Mouse (Mus musculus) lung, embryonic 15.5 days (tissue): ENCODE results near the gene Topbp1. TPM values are rescaled to one million over a fixed set of nuclear protein-coding genes. Genes with fewer than 3 reads are reported as not detected.
A peak's percentile ranks its signal among the peaks of the same experiment; 100 is the strongest.

Experiments
- ATAC-seq: fragments of 200-750 bp; cut with Nextera tagmentation; 2 replicates; pipeline ENCODE4 v1.8.0; 2017; ENCODE audit warnings: moderate number of reproducible peaks, borderline replicate concordance; ENCODE audit not compliant: low FRiP score, low TSS enrichment; ENCODE audit errors: extremely low read depth
- H3K27ac ChIP-seq: fragments of 300-500 bp; sonication (generic); 2 replicates; pipeline ENCODE4 v1.5.1; 2015; ENCODE audit warnings: moderate library complexity, mild to moderate bottlenecking, inconsistent platforms
- H3K27me3 ChIP-seq: fragments of 300-500 bp; sonication (generic); 2 replicates; pipeline ENCODE4 v1.6.1; 2015; ENCODE audit warnings: inconsistent platforms
- H3K36me3 ChIP-seq: fragments of 300-500 bp; sonication (generic); 2 replicates; pipeline ENCODE4 v1.6.1; 2015; ENCODE audit warnings: inconsistent platforms
- H3K4me1 ChIP-seq: fragments of 300-500 bp; sonication (generic); 2 replicates; pipeline ENCODE4 v1.6.1; 2015; ENCODE audit warnings: inconsistent platforms
- H3K4me2 ChIP-seq: fragments of 300-500 bp; sonication (generic); 2 replicates; pipeline ENCODE4 v1.6.1; 2015; ENCODE audit warnings: inconsistent platforms, mild to moderate bottlenecking, moderate library complexity
- H3K4me3 ChIP-seq: fragments of 300-500 bp; sonication (generic); 2 replicates; pipeline ENCODE4 v1.5.1; 2015; ENCODE audit warnings: mild to moderate bottlenecking, inconsistent platforms
- H3K9ac ChIP-seq: fragments of 300-500 bp; sonication (generic); 2 replicates; pipeline ENCODE4 v1.6.1; 2015; ENCODE audit warnings: inconsistent platforms
- H3K9me3 ChIP-seq: fragments of 300-500 bp; sonication (generic); 2 replicates; pipeline ENCODE4 v1.6.1; 2016; ENCODE audit warnings: inconsistent platforms
- WGBS: fragments of 180-500 bp; shearing (Covaris S2); methylation state at CpG from one replicate; pipeline ENCODE4 v1.1.7; 2015; 5-methylcytosine and 5-hydroxymethylcytosine counted together
- polyA plus RNA-seq: library from polyadenylated mRNA; unstranded; fragments of >200 nt; fragmentation: Nextera tagmentation; extraction: Ambion mirVana; gene quantifications from 2 replicates; pipeline ENCODE4 v1.2.1, GENCODE M21; 2015

Gene Topbp1
- 73.6 and 75.2 TPM in 2 replicates for polyA plus RNA-seq

- Histone ChIP-seq H3K4me2 (peak within 1 kb of the TSS; percentile 67), H3K36me3 (peaks cover 25% of the 10 kb centered on the region), H3K4me1 (peaks cover 20% of the 10 kb centered on the region), H3K27me3 (no peaks in the 10 kb centered on the region), H3K9me3 (no peaks in the 10 kb centered on the region), H3K4me3 (peak within 1 kb of the TSS; percentile 97), H3K9ac (peak within 1 kb of the TSS; percentile 93), H3K27ac (peak within 1 kb of the TSS; percentile 89)
- under 1% methylated on average over 43 of the region's 49 CpGs for WGBS
- peak; percentile 96 for ATAC-seq
Measured at GRCm38 (mm10) chr9:103304927-103305326, at the start of gene Topbp1, which contains the start of gene 1300017J02Rik. Gene Topbp1 (plus strand): TSS chr9:103305215. Gene 1300017J02Rik (minus strand): TSS chr9:103305082.

GRCm38 (mm10) chr9:103265778-103266177 is 39.2 kb upstream of the Topbp1 start:
- Histone ChIP-seq H3K9ac (no peak overlapping the region), H3K36me3 (no peaks in the 10 kb centered on the region), H3K27me3 (no peaks in the 10 kb centered on the region), H3K4me1 (no peaks in the 10 kb centered on the region), H3K9me3 (no peaks in the 10 kb centered on the region), H3K27ac (no peak overlapping the region), H3K4me3 (no peak overlapping the region), H3K4me2 (no peak overlapping the region)
- ATAC-seq, result no peak
- WGBS, result 81% methylated on average over 4 of the region's 4 CpGs

- WGBS, result 7% methylated on average over 4 of the region's 4 CpGs
- H3K4me3 ChIP-seq, result no peak overlapping the region
- no peak for ATAC-seq
Measured at GRCm38 (mm10) chr9:103271104-103271503, 33.9 kb upstream of the Topbp1 start.

DNA sequence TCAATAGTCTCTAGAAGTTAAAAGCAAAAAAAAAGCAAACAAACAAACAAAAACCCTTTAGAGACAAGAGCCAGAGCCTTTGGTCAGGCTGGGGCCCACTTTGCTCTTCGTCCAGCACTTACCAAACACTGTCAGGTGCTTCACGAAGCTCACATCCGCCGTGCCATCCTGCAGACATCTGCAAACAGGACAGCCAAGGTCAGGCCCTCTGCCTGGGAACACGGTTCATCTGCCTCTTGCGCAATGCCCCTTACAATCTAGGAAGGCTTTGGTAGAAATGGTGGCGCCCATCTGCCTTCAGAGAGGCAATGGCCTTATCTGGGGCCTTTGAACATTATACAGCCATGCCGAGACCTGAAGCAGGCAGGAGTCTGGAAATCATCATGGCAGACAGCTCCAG is 30.2 kb upstream of the Topbp1 start:
- Histone ChIP-seq H3K9me3 (no peaks in the 10 kb centered on the region), H3K4me1 (no peaks in the 10 kb centered on the region), H3K27me3 (no peaks in the 10 kb centered on the region), H3K9ac (no peak overlapping the region), H3K27ac (no peak overlapping the region), H3K4me3 (no peak overlapping the region), H3K4me2 (no peak overlapping the region), H3K36me3 (no peaks in the 10 kb centered on the region)
- no peak for ATAC-seq
- WGBS, result 69% methylated on average over 8 of the region's 8 CpGs

More at GRCm38 (mm10) chr9:103271104-103271503, 33.9 kb upstream of the Topbp1 start:
- Histone ChIP-seq H3K9me3 (no peaks in the 10 kb centered on the region), H3K27ac (no peak overlapping the region), H3K4me1 (no peaks in the 10 kb centered on the region), H3K9ac (no peak overlapping the region), H3K27me3 (no peaks in the 10 kb centered on the region), H3K4me2 (no peak overlapping the region), H3K36me3 (no peaks in the 10 kb centered on the region)

DNA sequence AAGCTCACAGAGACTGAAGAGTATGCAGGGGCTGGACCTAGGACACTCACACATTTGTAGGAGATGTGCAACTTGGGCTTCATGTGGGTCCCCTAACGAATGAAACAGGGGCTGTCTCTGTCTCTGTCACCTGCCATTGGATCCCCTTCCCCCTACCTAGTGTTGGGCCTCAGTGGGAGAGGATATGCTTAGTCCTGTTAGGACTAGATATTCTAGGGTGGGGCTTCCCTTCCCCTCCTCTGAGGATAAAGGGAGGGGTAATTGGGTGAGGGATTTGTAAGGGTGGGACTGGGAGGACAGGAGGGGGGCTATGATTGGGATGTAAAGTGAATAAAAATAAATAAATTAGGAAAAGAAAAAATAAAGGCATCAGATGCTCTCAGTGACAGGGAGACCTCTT is 29.3 kb upstream of the Topbp1 start:
- ATAC-seq, result no peak

DNA sequence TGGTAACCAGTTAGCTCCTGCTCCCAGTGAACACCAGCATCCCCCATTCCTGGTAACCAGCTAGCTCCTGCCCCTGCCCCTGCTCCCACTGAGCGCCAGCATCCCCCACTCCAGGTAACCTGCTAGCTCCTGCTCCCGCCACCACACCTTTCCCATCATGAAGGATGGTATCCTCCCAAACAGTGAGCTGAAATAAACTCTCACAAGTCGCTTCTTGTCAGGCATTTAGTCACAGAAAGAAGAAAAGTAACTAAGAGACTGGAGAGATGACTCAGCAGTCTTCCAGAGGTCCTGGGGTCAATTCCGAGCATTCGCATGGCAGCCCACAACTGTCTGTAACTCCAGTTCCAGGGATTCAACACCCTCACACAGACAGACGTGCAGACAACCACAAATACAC is 28.1 kb upstream of the Topbp1 start:
- no peak overlapping the region for H3K27ac ChIP-seq
- no peak overlapping the region for H3K9ac ChIP-seq
- H3K9me3 ChIP-seq, result no peaks in the 10 kb centered on the region
- H3K4me2 ChIP-seq, result no peak overlapping the region
- H3K27me3 ChIP-seq, result no peaks in the 10 kb centered on the region
- H3K4me3 ChIP-seq, result no peak overlapping the region
- WGBS, result 76% methylated on average over 6 of the region's 6 CpGs
- no peaks in the 10 kb centered on the region for H3K4me1 ChIP-seq
- ATAC-seq, result no peak
- no peaks in the 10 kb centered on the region for H3K36me3 ChIP-seq

More for the DNA sequence above, 29.3 kb upstream of the Topbp1 start:
- H3K36me3 ChIP-seq, result no peaks in the 10 kb centered on the region
- H3K9me3 ChIP-seq, result no peaks in the 10 kb centered on the region
- H3K4me2 ChIP-seq, result no peak overlapping the region
- no peak overlapping the region for H3K27ac ChIP-seq
- H3K9ac ChIP-seq, result no peak overlapping the region
- no peaks in the 10 kb centered on the region for H3K4me1 ChIP-seq
- WGBS, result 76% methylated on average over 1 of the region's 1 CpGs
- H3K27me3 ChIP-seq, result no peaks in the 10 kb centered on the region
- H3K4me3 ChIP-seq, result no peak overlapping the region

GRCm38 (mm10) chr9:103286396-103286795 is 18.6 kb upstream of the Topbp1 start:
- Histone ChIP-seq H3K36me3 (no peaks in the 10 kb centered on the region), H3K9ac (no peak overlapping the region), H3K9me3 (no peaks in the 10 kb centered on the region), H3K4me1 (peaks cover 7% of the 10 kb centered on the region; the same call in 1 of the 2 replicates), H3K4me3 (no peak overlapping the region), H3K27me3 (no peaks in the 10 kb centered on the region), H3K27ac (no peak overlapping the region), H3K4me2 (no peak overlapping the region)
- WGBS, result 44% methylated on average over 4 of the region's 4 CpGs
- ATAC-seq, result no peak

DNA sequence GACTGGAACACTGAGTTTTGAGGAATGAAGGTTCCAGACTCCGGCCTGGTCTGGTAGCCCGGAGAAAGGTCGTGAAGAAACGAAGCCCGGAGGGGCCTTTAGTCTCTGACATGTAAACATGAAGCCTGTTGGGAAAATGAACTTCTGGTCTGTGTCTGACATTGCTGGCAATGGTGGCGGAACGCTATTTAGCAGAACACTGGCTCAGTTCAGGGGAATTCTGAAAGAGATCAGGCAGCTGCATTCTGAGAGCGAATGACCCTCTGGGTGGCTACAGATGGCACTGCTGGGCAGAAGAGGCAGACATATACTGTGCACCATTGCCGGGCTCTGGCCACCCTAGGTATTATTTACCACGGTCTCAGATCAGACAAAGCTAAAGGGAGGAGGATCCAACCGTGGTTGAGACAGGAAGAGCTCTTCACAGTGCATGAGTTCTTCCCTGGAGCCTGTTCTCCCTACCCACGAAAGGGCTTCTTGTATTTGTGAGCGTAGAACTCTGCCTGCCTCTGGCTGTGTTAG is 18.1 kb upstream of the Topbp1 start:
- WGBS, result 60% methylated on average over 13 of the region's 13 CpGs
- Histone ChIP-seq H3K9ac (no peak overlapping the region), H3K9me3 (no peaks in the 10 kb centered on the region), H3K4me2 (no peak overlapping the region), H3K4me1 (peaks cover 7% of the 10 kb centered on the region; the same call in 1 of the 2 replicates), H3K36me3 (no peaks in the 10 kb centered on the region), H3K27ac (no peak overlapping the region), H3K4me3 (no peak overlapping the region), H3K27me3 (no peaks in the 10 kb centered on the region)
- no peak for ATAC-seq

GRCm38 (mm10) chr9:103287840-103288488 is 17.1 kb upstream of the Topbp1 start:
- H3K4me3 ChIP-seq, result no peak overlapping the region
- H3K9me3 ChIP-seq, result no peaks in the 10 kb centered on the region
- no peak overlapping the region for H3K27ac ChIP-seq
- no peak overlapping the region for H3K4me2 ChIP-seq
- H3K36me3 ChIP-seq, result no peaks in the 10 kb centered on the region
- peak; percentile 59; the same call in 1 of the 2 replicates for ATAC-seq
- H3K4me1 ChIP-seq, result peaks cover 7% of the 10 kb centered on the region; the same call in 1 of the 2 replicates
- no peak overlapping the region for H3K9ac ChIP-seq
- WGBS, result 74% methylated on average over 19 of the region's 19 CpGs
- no peaks in the 10 kb centered on the region for H3K27me3 ChIP-seq

DNA sequence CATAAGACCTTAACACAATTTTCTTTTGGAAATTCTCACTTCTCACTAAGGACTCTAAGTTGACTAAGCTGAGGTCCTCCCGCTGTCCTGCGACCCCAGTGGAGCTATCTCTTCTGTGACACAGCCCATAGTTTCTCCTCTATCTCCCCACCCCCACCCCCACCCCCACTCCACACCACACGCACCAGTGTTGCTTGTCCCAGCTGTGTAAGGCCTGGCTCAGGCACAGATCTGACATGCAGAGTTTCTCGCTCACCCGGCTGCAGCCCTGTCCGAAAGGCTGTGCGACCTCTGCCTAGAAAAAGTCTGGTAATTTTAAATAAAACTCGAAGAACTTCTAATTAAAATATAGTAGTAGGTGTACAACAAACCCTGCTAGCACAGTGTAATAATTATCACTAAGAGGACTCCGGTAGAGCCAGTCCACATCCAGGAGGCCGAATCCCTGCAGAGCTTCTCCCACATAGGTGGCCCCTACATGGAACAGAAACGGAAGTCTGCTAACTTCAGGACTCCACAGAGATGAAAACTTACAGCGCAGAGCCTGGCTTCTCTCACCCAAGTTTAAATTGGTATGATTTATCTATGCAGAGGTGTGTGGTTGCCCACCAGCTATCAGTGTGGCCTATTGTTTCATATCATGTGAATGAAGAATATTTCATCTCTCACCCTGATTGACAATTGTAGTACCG is 16.4 kb upstream of the Topbp1 start:
- Histone ChIP-seq H3K27me3 (no peaks in the 10 kb centered on the region), H3K36me3 (no peaks in the 10 kb centered on the region), H3K27ac (no peak overlapping the region), H3K4me2 (no peak overlapping the region), H3K4me3 (no peak overlapping the region), H3K9me3 (no peaks in the 10 kb centered on the region), H3K9ac (no peak overlapping the region), H3K4me1 (peaks cover 7% of the 10 kb centered on the region; the same call in 1 of the 2 replicates)
- WGBS, result 82% methylated on average over 13 of the region's 13 CpGs
- ATAC-seq, result no peak

GRCm38 (mm10) chr9:103294507-103294906 is 10.5 kb upstream of the Topbp1 start:
- no peaks in the 10 kb centered on the region for H3K36me3 ChIP-seq
- no peaks in the 10 kb centered on the region for H3K4me1 ChIP-seq
- no peaks in the 10 kb centered on the region for H3K27me3 ChIP-seq
- WGBS, result 58% methylated on average over 2 of the region's 2 CpGs
- no peaks in the 10 kb centered on the region for H3K9me3 ChIP-seq
- H3K4me3 ChIP-seq, result no peak overlapping the region
- H3K27ac ChIP-seq, result no peak overlapping the region
- H3K4me2 ChIP-seq, result no peak overlapping the region
- H3K9ac ChIP-seq, result no peak overlapping the region
- ATAC-seq, result no peak

- Histone ChIP-seq H3K27me3 (no peaks in the 10 kb centered on the region), H3K4me2 (no peak overlapping the region)
- no peak for ATAC-seq
Measured at GRCm38 (mm10) chr9:103301086-103301485, 3.9 kb upstream of the Topbp1 start.

More at GRCm38 (mm10) chr9:103301086-103301485, 3.9 kb upstream of the Topbp1 start:
- H3K4me1 ChIP-seq, result peaks cover 7% of the 10 kb centered on the region
- H3K4me3 ChIP-seq, result no peak overlapping the region
- H3K9me3 ChIP-seq, result no peaks in the 10 kb centered on the region
- 93% methylated on average over 8 of the region's 8 CpGs for WGBS
- H3K27ac ChIP-seq, result no peak overlapping the region
- H3K9ac ChIP-seq, result no peak overlapping the region
- no peaks in the 10 kb centered on the region for H3K36me3 ChIP-seq
